Mouse (Mus musculus) thymus, adult 2 months (tissue): ENCODE results near the gene Swap70. TPM values are rescaled to one million over a fixed set of nuclear protein-coding genes. Genes with fewer than 3 reads are reported as not detected.

Source experiments
- DNase-seq: peaks from one replicate; pipeline ENCODE4 v3.0.0; 2021
- H3K27ac ChIP-seq: fragments of 200-500 bp; 2 replicates; pipeline ENCODE4 v1.5.1; 2012; ENCODE audit warnings: low read length, control low read depth; ENCODE audit not compliant: control insufficient read depth, insufficient read depth
- H3K27me3 ChIP-seq: fragments of 200-500 bp; 2 replicates; pipeline ENCODE4 v1.6.1; 2012; ENCODE audit warnings: mild to moderate bottlenecking, low read length, moderate library complexity, mixed read lengths; ENCODE audit not compliant: control insufficient read depth, insufficient read depth
- H3K36me3 ChIP-seq: fragments of 200-500 bp; 2 replicates; pipeline ENCODE4 v1.6.1; 2012; ENCODE audit warnings: mild to moderate bottlenecking, low read length, moderate library complexity; ENCODE audit not compliant: control insufficient read depth, insufficient read depth
- H3K4me1 ChIP-seq: fragments of 200-500 bp; replicated peaks from 2 replicates; pipeline ENCODE4 v1.6.1; 2012; ENCODE audit warnings: low read length; ENCODE audit not compliant: control insufficient read depth, insufficient read depth
- H3K4me3 ChIP-seq: fragments of 200-500 bp; 2 replicates; pipeline ENCODE4 v1.5.1; 2012; ENCODE audit warnings: mild to moderate bottlenecking, low read length, control low read depth, moderate library complexity; ENCODE audit not compliant: control insufficient read depth, insufficient read depth
- CTCF ChIP-seq: fragments of 200-500 bp; IDR thresholded peaks from 2 replicates; pipeline ENCODE4 v1.5.1; 2012; ENCODE audit warnings: mild to moderate bottlenecking, control low read depth, low read length, moderate library complexity, borderline replicate concordance; ENCODE audit not compliant: control insufficient read depth, poor library complexity, insufficient read depth; ENCODE audit errors: extremely low read depth
- POLR2A ChIP-seq: fragments of 200-500 bp; IDR thresholded peaks from 2 replicates; pipeline ENCODE4 v1.6.1; 2012; ENCODE audit warnings: mild to moderate bottlenecking, low read length, control low read depth, moderate library complexity; ENCODE audit not compliant: control insufficient read depth, poor library complexity, insufficient read depth; ENCODE audit errors: extremely low read depth
- WGBS: fragments of 180-500 bp; shearing (Covaris S2); methylation state at CpG from one replicate; pipeline ENCODE4 v1.1.7; 2018; 5-methylcytosine and 5-hydroxymethylcytosine counted together
- polyA plus RNA-seq: library from polyadenylated mRNA; depleted of rRNA; stranded (reverse); fragments of >200 nt; gene quantifications from 2 replicates; pipeline ENCODE4 v1.2.3, GENCODE M21; 2012

The Swap70 gene
- polyA plus RNA-seq, 1 experiment = 18.3 TPM

DNA sequence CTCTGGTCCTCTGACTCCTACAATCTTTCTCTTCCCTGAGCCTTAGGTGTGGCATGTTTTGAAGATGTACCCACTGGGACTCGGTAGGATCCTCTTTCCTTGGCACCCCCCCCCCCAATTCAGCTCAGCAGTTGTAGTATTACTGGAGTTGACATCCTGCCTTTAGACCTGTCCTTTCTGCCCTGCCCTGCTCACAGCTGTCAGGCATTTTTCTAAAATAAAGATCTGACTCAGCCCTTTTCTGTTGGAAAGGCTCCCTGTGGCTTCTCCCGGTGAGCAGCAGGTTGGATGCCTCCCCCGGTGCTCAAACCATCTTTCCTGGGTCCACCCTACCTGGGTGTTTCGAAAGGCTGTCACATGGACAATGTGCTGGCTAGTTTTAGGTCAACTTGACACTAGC is 68.1 kb downstream of the Swap70 start:
- WGBS = 80% methylated on average over 4 of the region's 4 CpGs
- Histone ChIP-seq H3K4me1 (no peaks in the 10 kb centered on the region), H3K27me3 (no peaks in the 10 kb centered on the region), H3K4me3 (no peak overlapping the region), H3K27ac (no peak overlapping the region), H3K36me3 (no peaks in the 10 kb centered on the region)
- DNase-seq = no peak
- TF ChIP-seq CTCF (no peak), POLR2A (no peak)

DNA sequence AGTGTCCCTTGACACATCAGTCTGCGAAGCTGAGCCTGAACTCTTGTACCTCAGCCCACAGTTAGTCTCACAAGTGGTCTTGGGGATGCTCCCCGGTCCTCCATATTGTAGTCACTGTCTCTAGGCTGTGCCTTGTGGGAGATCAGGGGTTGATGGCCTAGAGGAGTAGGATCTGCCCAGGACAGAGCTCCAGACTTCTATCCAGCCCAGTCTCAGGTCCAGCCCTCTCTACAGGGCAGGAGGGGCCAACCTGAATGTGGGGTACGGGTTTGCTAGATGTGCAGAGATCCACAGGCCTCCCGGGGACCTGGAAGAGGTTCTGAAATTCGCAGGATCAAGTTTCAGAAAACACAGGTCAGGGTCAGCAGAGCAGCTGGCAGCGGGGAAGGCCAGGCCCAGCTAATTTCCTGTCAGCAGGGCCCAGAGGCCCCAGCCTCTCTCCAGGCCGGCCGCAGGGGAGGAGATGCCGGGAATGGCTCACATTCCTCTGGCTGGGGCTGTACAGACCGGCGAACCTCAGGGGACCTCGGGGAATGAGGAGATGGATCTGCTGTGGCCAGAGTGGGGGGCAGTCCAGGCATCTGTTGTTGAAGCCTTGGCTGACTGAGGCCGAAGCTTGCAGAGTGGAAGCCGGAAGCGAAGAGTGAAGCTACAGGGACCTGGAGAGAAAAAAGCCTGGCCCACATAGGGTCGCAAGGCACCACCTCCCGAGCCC is 75.5 kb downstream of the Swap70 start:
- TF ChIP-seq CTCF (no peak), POLR2A (no peak)
- no peaks in the 10 kb centered on the region for H3K36me3 ChIP-seq
- no peaks in the 10 kb centered on the region for H3K4me1 ChIP-seq
- H3K27me3 ChIP-seq = no peaks in the 10 kb centered on the region
- no peak overlapping the region for H3K27ac ChIP-seq
- no peak overlapping the region for H3K4me3 ChIP-seq
- no peak for DNase-seq
- WGBS = 90% methylated on average over 17 of the region's 17 CpGs

DNA sequence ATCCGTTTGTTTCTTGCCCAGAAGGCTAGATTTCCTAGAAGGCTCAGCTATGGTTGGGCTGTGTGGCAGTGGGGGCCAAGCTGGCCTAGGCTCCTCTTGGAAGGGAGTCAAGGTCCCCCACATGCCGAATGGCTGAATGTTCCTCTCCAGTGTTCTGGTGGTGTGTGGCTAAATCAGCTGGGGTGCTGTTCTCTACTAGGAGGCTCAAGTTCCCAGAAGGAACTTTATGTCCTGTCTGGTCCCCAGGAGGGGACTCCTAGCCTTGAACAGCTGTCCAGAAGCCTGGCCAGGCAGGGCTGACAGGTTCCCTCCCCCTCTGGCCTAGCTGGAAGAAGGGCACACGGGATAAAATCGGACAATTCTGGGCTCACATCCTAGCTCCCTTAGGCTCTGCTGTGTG is 76.1 kb downstream of the Swap70 start:
- TF ChIP-seq POLR2A (no peak), CTCF (no peak)
- Histone ChIP-seq H3K27me3 (no peaks in the 10 kb centered on the region), H3K27ac (no peak overlapping the region), H3K4me3 (no peak overlapping the region), H3K4me1 (no peaks in the 10 kb centered on the region), H3K36me3 (no peaks in the 10 kb centered on the region)
- DNase-seq = no peak
- 92% methylated on average over 4 of the region's 4 CpGs for WGBS

DNA sequence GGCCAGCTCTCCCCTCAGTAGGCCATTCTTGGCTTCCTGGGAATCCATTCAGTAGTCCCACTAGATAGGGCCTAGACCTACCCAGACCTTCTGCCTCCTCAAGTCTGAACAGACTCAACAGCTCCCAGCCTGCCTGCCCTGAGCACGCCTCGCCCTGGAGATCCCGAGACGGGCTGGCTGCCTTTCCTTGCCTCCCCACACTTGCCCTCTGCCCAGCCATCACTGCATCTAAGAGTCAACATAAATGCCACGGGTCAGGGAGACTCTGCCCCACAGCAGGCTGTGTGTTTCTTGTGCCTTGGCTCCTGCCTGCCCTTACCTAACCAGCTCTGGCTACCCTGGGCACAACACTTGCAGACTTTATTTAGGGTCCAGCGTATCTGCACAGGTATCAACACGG is 76.6 kb downstream of the Swap70 start:
- Histone ChIP-seq H3K4me1 (no peaks in the 10 kb centered on the region), H3K36me3 (no peaks in the 10 kb centered on the region), H3K27me3 (no peaks in the 10 kb centered on the region), H3K27ac (no peak overlapping the region), H3K4me3 (no peak overlapping the region)
- no peak for DNase-seq
- no peak for TF ChIP-seq POLR2A
- no peak for TF ChIP-seq CTCF
- WGBS = 94% methylated on average over 7 of the region's 7 CpGs

DNA sequence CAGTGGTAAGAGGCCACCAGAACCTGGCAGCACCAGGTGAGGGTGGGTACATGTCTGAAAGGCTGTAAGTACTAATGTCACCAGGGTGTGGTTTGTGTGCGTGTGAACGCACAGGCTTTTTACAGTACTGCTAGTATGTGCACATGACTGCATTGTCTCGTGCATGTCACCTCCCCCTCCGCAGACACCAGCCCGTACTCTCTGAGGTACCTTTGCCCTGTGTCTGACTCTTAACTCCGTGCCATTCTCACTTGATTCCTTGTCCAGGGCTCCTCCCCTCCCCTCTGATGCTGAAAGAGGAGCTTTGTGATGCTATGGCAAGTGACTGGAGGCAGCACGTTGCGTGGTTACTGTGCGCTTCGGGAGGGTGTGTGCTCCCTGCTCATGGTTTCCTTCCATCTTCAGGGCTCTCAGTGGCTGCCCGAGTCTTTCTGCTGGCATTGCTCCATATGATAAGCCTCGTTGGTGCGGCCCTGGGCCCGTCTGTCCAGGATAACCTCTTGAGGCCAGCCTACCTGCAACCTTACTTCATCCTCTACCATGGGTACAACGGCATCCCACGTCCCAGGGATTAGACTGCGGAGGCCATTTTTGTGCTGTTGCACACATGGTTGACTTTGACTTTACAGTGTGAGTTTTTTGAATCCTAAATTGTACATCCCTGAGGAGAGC is 77.4 kb downstream of the Swap70 start:
- DNase-seq = no peak
- H3K27ac ChIP-seq = no peak overlapping the region
- no peaks in the 10 kb centered on the region for H3K4me1 ChIP-seq
- H3K4me3 ChIP-seq = no peak overlapping the region
- WGBS = 93% methylated on average over 17 of the region's 17 CpGs
- TF ChIP-seq POLR2A (no peak), CTCF (no peak)
- H3K27me3 ChIP-seq = no peaks in the 10 kb centered on the region
- H3K36me3 ChIP-seq = no peaks in the 10 kb centered on the region

DNA sequence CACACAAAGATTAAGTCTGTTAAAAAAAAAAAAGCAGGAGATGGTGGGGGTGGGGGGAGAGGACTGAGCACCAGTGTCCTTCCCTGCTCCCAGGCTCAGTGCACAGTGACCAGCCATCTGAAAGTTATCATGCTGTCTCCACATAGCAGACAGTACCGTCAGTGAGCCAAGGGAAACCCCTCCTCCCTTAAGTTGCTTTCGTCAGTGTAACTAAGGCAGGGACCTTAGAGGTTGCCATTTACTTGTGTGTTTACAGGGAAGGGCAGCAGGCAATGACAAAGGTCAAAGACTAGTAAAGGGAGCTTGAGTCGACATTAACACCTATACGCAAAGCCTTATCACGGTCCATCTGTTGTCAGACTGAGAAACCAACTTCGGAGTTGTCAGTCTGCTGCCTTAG is 81.4 kb downstream of the Swap70 start:
- WGBS = 94% methylated on average over 6 of the region's 6 CpGs
- TF ChIP-seq POLR2A (no peak), CTCF (no peak)
- Histone ChIP-seq H3K36me3 (no peaks in the 10 kb centered on the region), H3K27me3 (no peaks in the 10 kb centered on the region), H3K4me1 (no peaks in the 10 kb centered on the region), H3K4me3 (no peak overlapping the region), H3K27ac (no peak overlapping the region)
- DNase-seq = no peak

DNA sequence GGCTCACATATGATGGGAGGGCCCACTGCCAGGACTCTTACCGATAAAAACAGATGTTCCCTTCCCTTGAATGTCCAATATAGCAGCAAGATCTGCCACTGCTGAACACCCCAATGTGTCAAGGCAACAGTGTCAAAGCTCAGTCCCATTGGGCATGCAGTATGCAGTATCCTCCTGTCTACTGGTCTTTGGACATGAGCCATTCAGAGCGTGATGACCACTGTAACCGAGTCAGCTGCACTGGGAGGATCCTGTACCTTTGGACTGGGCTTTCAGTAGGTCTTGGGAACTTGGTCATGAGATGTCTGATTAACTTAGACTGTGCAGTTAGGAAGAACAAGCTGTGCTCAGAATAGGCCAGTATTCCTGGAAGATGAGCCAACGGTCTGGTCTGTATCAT is 84.0 kb downstream of the Swap70 start:
- Histone ChIP-seq H3K27me3 (no peaks in the 10 kb centered on the region), H3K27ac (no peak overlapping the region), H3K4me3 (no peak overlapping the region), H3K36me3 (no peaks in the 10 kb centered on the region), H3K4me1 (no peaks in the 10 kb centered on the region)
- WGBS = 98% methylated on average over 4 of the region's 4 CpGs
- no peak for DNase-seq
- TF ChIP-seq CTCF (no peak), POLR2A (no peak)
